Mouse (Mus musculus) ovary, adult 2 months (tissue): ENCODE measurements around the gene Fcgr2b. TPM values are rescaled to one million over a fixed set of nuclear protein-coding genes. Genes with fewer than 3 reads are reported as not detected.

ENCODE experiments used
- polyA plus RNA-seq: library from polyadenylated mRNA; depleted of rRNA; stranded (reverse); fragments of >200 nt; gene quantifications from 2 replicates; pipeline ENCODE4 v1.2.3, GENCODE M21; 2012; rRNA removed

Fcgr2b gene
- polyA plus RNA-seq: 11.5 and 15.1 TPM in 2 replicates

GRCm38 (mm10) chr1:170976447-170976846 lies at the start of gene Fcgr2b:
Gene Fcgr2b, minus strand, starts transcription at chr1:170976547.

GRCm38 (mm10) chr1:171018737-171019136 lies 42.4 kb upstream of the Fcgr2b start, which contains the start of gene Fcgr4:
Gene Fcgr4, plus strand, starts transcription at chr1:171018920.

GRCm38 (mm10) chr1:170927378-170927777 lies 49.0 kb downstream of the Fcgr2b start, which contains the start of gene Fcrla:
Gene Fcrla, minus strand, starts transcription at chr1:170927583.

GRCm38 (mm10) chr1:170912891-170913615 lies 63.3 kb downstream of the Fcgr2b start, which contains the start of gene Fcrlb:
Gene Fcrlb, minus strand, starts transcription at chr1:170912941.

Other genes with a start within 250 kb of the Fcgr2b start
- 14.5 and 16.1 TPM in 2 replicates for gene Atf6, start 108.8 kb downstream of the Fcgr2b start, polyA plus RNA-seq
- gene Gm26620, start 91.5 kb downstream of the Fcgr2b start, polyA plus RNA-seq: 2.0 and 2.6 TPM in 2 replicates
- 24.9 and 25.4 TPM in 2 replicates for gene Dusp12, start 91.0 kb downstream of the Fcgr2b start, polyA plus RNA-seq
- 1.4 and 2.3 TPM in 2 replicates for gene Fcrlb, start 63.6 kb downstream of the Fcgr2b start, polyA plus RNA-seq
- gene Fcrla, start 49.0 kb downstream of the Fcgr2b start, polyA plus RNA-seq: 0.74 and 0.75 TPM in 2 replicates
- 1.6 and 2.6 TPM in 2 replicates for gene Fcgr4, start 42.4 kb upstream of the Fcgr2b start, polyA plus RNA-seq
- gene Fcgr3, start 88.4 kb upstream of the Fcgr2b start, polyA plus RNA-seq: 6.7 and 12.5 TPM in 2 replicates
- gene Cfap126, start 137.4 kb upstream of the Fcgr2b start, polyA plus RNA-seq: 22.2 and 34.8 TPM in 2 replicates
- 122 and 172 TPM in 2 replicates for gene Sdhc, start 174.1 kb upstream of the Fcgr2b start, polyA plus RNA-seq
- 0.94 and 1.6 TPM in 2 replicates for gene Mpz, start 174.2 kb upstream of the Fcgr2b start, polyA plus RNA-seq
- 46.5 and 111 TPM in 2 replicates for gene Pcp4l1, start 219.7 kb upstream of the Fcgr2b start, polyA plus RNA-seq
- gene Nr1i3, start 237.4 kb upstream of the Fcgr2b start, polyA plus RNA-seq: 0.12 and 0.35 TPM in 2 replicates
- gene Tomm40l, start 246.0 kb upstream of the Fcgr2b start, polyA plus RNA-seq: 29.2 and 35.2 TPM in 2 replicates
- 3.0 and 21.2 TPM in 2 replicates for gene Apoa2, start 248.5 kb upstream of the Fcgr2b start, polyA plus RNA-seq